Mouse (Mus musculus) gastrocnemius, adult 8-10 months (tissue): ENCODE data around the gene Zfp229. TPM values are rescaled to one million over a fixed set of nuclear protein-coding genes. Genes with fewer than 3 reads are reported as not detected.
"Not testable (repeated sequence)": the region's sequence is repeated elsewhere in the genome, so short reads cannot be mapped to it uniquely, and the experiment has no call there.

Experiments
- DNase-seq, 2 experiments: peaks; one replicate each; pipeline ENCODE4 v3.0.0; 2022; ENCODE audit warnings: low spot score in 2 of 2
- total RNA-seq, 4 experiments: library from RNA; stranded (reverse); gene quantifications; 2 replicates each; pipeline ENCODE4 v1.2.4; 2022

The Zfp229 gene
- total RNA-seq: 1 to 10 TPM; 4.3 to 6.4 (median 5.7) TPM

- not testable (repeated sequence) for DNase-seq
Observed at GRCm38 (mm10) chr17:21730495-21730894, at the start of gene Zfp229. Zfp229 (plus strand) TSS chr17:21730795.

GRCm38 (mm10) chr17:21691560-21691959 is 39.0 kb upstream of the Zfp229 start, which contains the start of gene Gm10226:
Gm10226 (plus strand) TSS chr17:21691860.
- DNase-seq: no peak

- no peak for DNase-seq
Observed at GRCm38 (mm10) chr17:21693342-21693741, 37.3 kb upstream of the Zfp229 start.

GRCm38 (mm10) chr17:21696073-21696472 is 34.5 kb upstream of the Zfp229 start:
- DNase-seq: no peak

- DNase-seq: no peak
Observed at GRCm38 (mm10) chr17:21702281-21703240, 28.0 kb upstream of the Zfp229 start.

GRCm38 (mm10) chr17:21703414-21703813 is 27.2 kb upstream of the Zfp229 start:
- no peak for DNase-seq

- peak; percentile 67 to 76 for DNase-seq
Observed at GRCm38 (mm10) chr17:21707343-21707996, 23.1 kb upstream of the Zfp229 start, which contains the start of gene Zfp760. Zfp760 (plus strand) TSS chr17:21707741.

GRCm38 (mm10) chr17:21708401-21708800 is 22.2 kb upstream of the Zfp229 start:
- DNase-seq: no peak

GRCm38 (mm10) chr17:21733049-21733448 is 2.5 kb downstream of the Zfp229 start:
- DNase-seq: no peak

GRCm38 (mm10) chr17:21733529-21734031 is 3.0 kb downstream of the Zfp229 start:
- DNase-seq: peak; percentile 58 to 62

- DNase-seq: no peak
Observed at GRCm38 (mm10) chr17:21752791-21753190, 22.2 kb downstream of the Zfp229 start.

GRCm38 (mm10) chr17:21753342-21754208 is 23.0 kb downstream of the Zfp229 start:
- no peak for DNase-seq

- no peak for DNase-seq
Observed at GRCm38 (mm10) chr17:21770336-21770735, 39.7 kb downstream of the Zfp229 start.

- DNase-seq: no peak
Observed at GRCm38 (mm10) chr17:21792256-21792655, 61.7 kb downstream of the Zfp229 start.

- DNase-seq: not testable (repeated sequence)
Observed at GRCm38 (mm10) chr17:21801373-21801772, 70.8 kb downstream of the Zfp229 start.

Other genes starting within 250 kb of the Zfp229 start
- 1 to 10 TPM; 1.3 to 1.8 (median 1.5) TPM for gene Zfp53, start 241.8 kb upstream of the Zfp229 start, total RNA-seq
- gene Zfp52, start 195.3 kb upstream of the Zfp229 start, total RNA-seq: 10 to 100 TPM in 1 of 4 experiments, 1 to 10 TPM in 3; 6.9 to 11.4 (median 8.5) TPM
- 1 to 10 TPM in 3 of 4 experiments, under 1 TPM in 1; 0.97 to 1.9 (median 1.6) TPM for gene Zfp948, start 163.8 kb upstream of the Zfp229 start, total RNA-seq
- gene Zfp983, start 80.2 kb upstream of the Zfp229 start, total RNA-seq: 1 to 10 TPM in 3 of 4 experiments, under 1 TPM in 1; 0.88 to 1.5 (median 1.4) TPM
- 1 to 10 TPM in 2 of 4 experiments, not detected in 2; 1.9 to 3.4 TPM for gene Gm10226, start 38.9 kb upstream of the Zfp229 start, total RNA-seq
- under 1 TPM; 0.51 to 0.91 (median 0.77) TPM for gene Zfp760, start 23.1 kb upstream of the Zfp229 start, total RNA-seq
- gene Zfp820, start 115.0 kb downstream of the Zfp229 start, total RNA-seq: under 1 TPM; 0.32 to 0.43 (median 0.34) TPM
- gene Zfp995, start 179.1 kb downstream of the Zfp229 start, total RNA-seq: 1 to 10 TPM in 1 of 4 experiments, under 1 TPM in 3; 0.45 to 1.1 (median 0.78) TPM
- 1 to 10 TPM; 6.6 to 8.0 (median 7.2) TPM for gene Zfp942, start 231.7 kb downstream of the Zfp229 start, total RNA-seq
- gene Zfp943, start 231.8 kb downstream of the Zfp229 start, total RNA-seq: 10 to 100 TPM; 22.7 to 24.0 (median 23.9) TPM